Mouse (Mus musculus) olfactory bulb, adult 2 months (tissue): Measurements from ENCODE around the gene Wnk4. TPM values are rescaled to one million over a fixed set of nuclear protein-coding genes. Genes with fewer than 3 reads are reported as not detected.

Experiments used
- H3K27ac ChIP-seq: fragments of 200-500 bp; 2 replicates; pipeline ENCODE4 v1.5.1; 2012; ENCODE audit warnings: low read depth, low read length; ENCODE audit not compliant: insufficient read depth
- H3K4me1 ChIP-seq: fragments of 200-500 bp; 2 replicates; pipeline ENCODE4 v1.6.1; 2012; ENCODE audit warnings: low read length; ENCODE audit not compliant: control insufficient read depth, insufficient read depth
- H3K4me3 ChIP-seq: fragments of 200-500 bp; 2 replicates; pipeline ENCODE4 v1.5.1; 2012; ENCODE audit warnings: mild to moderate bottlenecking, low read depth, low read length, moderate library complexity; ENCODE audit not compliant: insufficient read depth
- CTCF ChIP-seq: fragments of 200-500 bp; IDR thresholded peaks from 2 replicates; pipeline ENCODE4 v1.5.1; 2012; ENCODE audit warnings: low read depth, mild to moderate bottlenecking, low read length, moderate library complexity; ENCODE audit not compliant: insufficient read depth
- POLR2A ChIP-seq: fragments of 200-500 bp; IDR thresholded peaks from 2 replicates; pipeline ENCODE4 v1.6.1; 2012; ENCODE audit warnings: mild to moderate bottlenecking, low read depth, low read length, moderate library complexity; ENCODE audit not compliant: insufficient read depth
- WGBS: fragments of 180-500 bp; shearing (Covaris S2); methylation state at CpG from one replicate; pipeline ENCODE4 v1.1.7; 2018; 5-methylcytosine and 5-hydroxymethylcytosine counted together
- polyA plus RNA-seq: library from polyadenylated mRNA; stranded (reverse); fragments of >200 nt; gene quantifications from 2 replicates; pipeline ENCODE4 v1.2.4, GENCODE M21; 2012; ENCODE audit warnings: low replicate concordance; ENCODE audit not compliant: missing spikeins, insufficient read depth, insufficient read length

Wnk4 gene
- polyA plus RNA-seq, 1 experiment = not detected

DNA sequence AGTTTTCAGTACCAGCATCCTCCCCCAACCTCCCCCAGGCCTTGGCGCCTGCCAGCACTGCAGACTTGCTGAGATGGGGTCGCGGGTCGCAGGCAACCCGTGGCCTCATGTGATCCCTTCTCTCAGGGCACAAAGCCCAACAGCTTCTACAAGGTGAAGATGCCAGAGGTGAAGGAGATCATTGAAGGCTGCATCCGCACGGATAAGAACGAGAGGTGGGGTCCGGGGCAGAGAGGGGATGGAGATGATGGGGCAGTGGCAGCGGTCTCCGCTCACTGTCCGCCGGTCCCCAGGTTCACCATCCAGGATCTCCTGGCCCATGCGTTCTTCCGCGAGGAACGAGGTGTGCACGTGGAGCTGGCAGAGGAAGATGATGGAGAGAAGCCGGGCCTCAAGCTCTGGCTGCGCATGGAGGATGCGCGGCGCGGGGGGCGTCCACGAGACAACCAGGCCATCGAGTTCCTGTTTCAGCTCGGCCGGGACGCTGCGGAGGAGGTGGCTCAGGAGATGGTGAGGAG lies 4.6 kb downstream of the Wnk4 start:
- no peak for TF ChIP-seq CTCF
- no peak for TF ChIP-seq POLR2A
- Histone ChIP-seq H3K27ac (no peak overlapping the region), H3K4me1 (peaks cover 31% of the 10 kb centered on the region), H3K4me3 (peak overlapping the region; percentile 13)
- 6% methylated on average over 31 of the region's 31 CpGs for WGBS

- H3K27ac ChIP-seq = no peak overlapping the region
- WGBS = 42% methylated on average over 6 of the region's 6 CpGs
- H3K4me3 ChIP-seq = no peak overlapping the region
- H3K4me1 ChIP-seq = peaks cover 23% of the 10 kb centered on the region
- TF ChIP-seq CTCF (no peak), POLR2A (no peak)
Observed at GRCm38 (mm10) chr11:101265906-101266305, 5.5 kb downstream of the Wnk4 start.

- TF ChIP-seq POLR2A = no peak
- Histone ChIP-seq H3K4me3 (no peak overlapping the region), H3K4me1 (peaks cover 8% of the 10 kb centered on the region), H3K27ac (no peak overlapping the region)
- WGBS = 46% methylated on average over 10 of the region's 10 CpGs
Observed at GRCm38 (mm10) chr11:101269577-101270116, 9.3 kb downstream of the Wnk4 start.

DNA sequence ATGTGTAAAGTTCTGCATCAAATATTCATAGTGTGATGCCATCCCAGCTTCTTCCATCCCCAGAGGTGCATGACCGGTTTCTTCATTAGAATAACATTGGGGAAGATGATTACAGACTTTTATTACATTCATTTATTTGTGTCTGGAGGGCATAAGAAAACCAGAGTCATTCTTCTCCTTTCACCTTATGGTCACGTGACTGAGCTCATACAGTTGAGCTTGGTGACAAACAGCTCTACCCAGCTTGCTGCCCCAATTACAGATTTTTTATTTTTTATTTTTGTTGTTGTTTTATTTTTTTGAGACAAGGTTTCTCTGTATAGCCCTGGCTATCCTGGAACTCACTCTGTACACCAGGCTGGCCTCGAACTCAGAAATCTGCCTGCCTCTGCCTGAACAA lies 12.1 kb downstream of the Wnk4 start:
- no peak for TF ChIP-seq POLR2A
- H3K4me1 ChIP-seq = peaks cover 13% of the 10 kb centered on the region
- 92% methylated on average over 3 of the region's 3 CpGs for WGBS
- no peak overlapping the region for H3K27ac ChIP-seq
- no peak overlapping the region for H3K4me3 ChIP-seq

DNA sequence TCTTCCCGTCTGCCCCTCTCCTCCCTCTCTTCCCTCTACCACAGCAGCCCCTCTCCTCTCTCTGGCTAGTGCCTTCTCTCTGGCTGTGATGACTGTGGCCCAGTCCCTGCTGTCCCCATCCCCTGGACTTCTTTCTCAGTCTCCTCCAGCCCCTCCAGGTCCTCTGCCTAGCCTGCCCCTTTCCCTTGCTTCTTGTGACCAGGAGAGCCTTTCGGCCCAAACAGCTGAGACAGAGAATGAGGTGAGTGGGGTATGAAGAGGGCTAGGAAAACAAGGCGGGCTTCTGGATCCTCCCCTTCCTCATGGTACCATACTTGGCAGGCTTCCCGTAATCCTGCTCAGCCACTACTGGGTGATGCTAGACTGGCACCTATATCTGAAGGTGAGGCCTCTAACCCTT lies 14.9 kb downstream of the Wnk4 start:
- no peak; the same call in 1 of the 2 replicates for TF ChIP-seq POLR2A
- no peak for TF ChIP-seq CTCF
- WGBS = 70% methylated on average over 4 of the region's 4 CpGs
- no peak overlapping the region for H3K4me3 ChIP-seq

GRCm38 (mm10) chr11:101276319-101277070 lies 16.1 kb downstream of the Wnk4 start:
- H3K27ac ChIP-seq = no peak overlapping the region

More for the DNA sequence above, 14.9 kb downstream of the Wnk4 start:
- H3K4me1 ChIP-seq = peaks cover 24% of the 10 kb centered on the region
- no peak overlapping the region for H3K27ac ChIP-seq

DNA sequence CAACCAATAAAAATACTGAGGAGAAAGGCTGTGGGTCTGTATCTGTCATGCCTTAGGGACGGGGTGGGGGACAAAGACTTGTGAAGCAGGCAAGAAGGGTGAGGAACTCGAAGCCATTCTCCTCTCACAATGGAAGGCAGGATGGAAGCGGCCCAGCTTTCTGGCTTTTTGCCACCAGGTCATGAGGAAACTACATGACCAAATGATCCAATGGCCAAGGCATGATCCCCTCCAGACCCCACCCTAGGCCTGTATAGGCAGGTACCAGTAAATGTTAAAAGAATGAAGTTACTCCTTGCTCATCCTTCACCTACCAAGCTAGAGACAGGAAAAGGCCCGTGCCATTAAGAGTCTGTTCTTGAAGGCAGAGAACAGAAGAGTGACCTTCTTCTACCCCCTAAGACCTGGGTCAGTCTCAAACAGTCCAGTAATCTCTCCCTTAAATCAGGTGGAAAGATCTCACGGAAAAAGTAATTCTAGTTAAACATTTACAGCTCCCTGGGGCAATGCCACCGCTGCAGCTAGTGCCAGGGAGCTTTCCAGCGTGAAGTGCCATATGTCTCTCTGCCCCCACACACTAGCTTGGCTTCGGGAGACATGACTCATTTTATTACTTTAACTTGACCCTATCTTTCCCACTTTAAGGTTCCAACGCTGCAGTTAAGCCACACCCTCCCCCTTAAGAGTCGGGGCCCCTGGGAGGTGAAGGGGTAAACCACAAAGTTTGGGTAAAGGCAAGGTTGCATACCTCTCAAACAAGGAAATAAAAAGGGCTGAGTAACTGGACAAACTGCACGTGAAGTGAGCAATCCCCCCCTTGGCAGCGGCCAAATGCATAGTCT lies 17.2 kb downstream of the Wnk4 start:
- H3K27ac ChIP-seq = no peak overlapping the region
- H3K4me3 ChIP-seq = peak overlapping the region; percentile 98
- peaks cover 24% of the 10 kb centered on the region for H3K4me1 ChIP-seq
- no peak for TF ChIP-seq CTCF
- no peak for TF ChIP-seq POLR2A
- WGBS = 63% methylated on average over 12 of the region's 12 CpGs

More at GRCm38 (mm10) chr11:101276319-101277070, 16.1 kb downstream of the Wnk4 start:
- WGBS = 36% methylated on average over 27 of the region's 27 CpGs
- Histone ChIP-seq H3K4me1 (peaks cover 24% of the 10 kb centered on the region), H3K4me3 (no peak overlapping the region)
- TF ChIP-seq CTCF (no peak), POLR2A (no peak)

- Histone ChIP-seq H3K4me3 (peak within 1 kb of the TSS; percentile 98), H3K27ac (peak within 1 kb of the TSS; percentile 53), H3K4me1 (peaks cover 24% of the 10 kb centered on the region)
- TF ChIP-seq POLR2A (peak; percentile 58; the same call in 1 of the 2 replicates), CTCF (no peak)
- 8% methylated on average over 45 of the region's 45 CpGs for WGBS
Observed at GRCm38 (mm10) chr11:101278223-101279192, 18.1 kb downstream of the Wnk4 start, which contains the start of the genes Cntd1 and Coa3. TSS of gene Cntd1 (plus strand) at chr11:101279012. TSS of gene Coa3 (minus strand) at chr11:101279114.
